Mouse (Mus musculus): ENCODE results near the gene Pak4.

- TF ChIP-seq CTCF (IDR thresholded peaks at IDR 0.05; ENCODE audit: control insufficient read depth, insufficient read depth, insufficient read length), result no peak
- TF ChIP-seq MAX (IDR thresholded peaks at IDR 0.05), result no peak
- no peak for TF ChIP-seq MYOG (IDR thresholded peaks at IDR 0.05; ENCODE audit: control insufficient read depth, extremely low read depth, insufficient read length)
- TF ChIP-seq CEBPB (IDR thresholded peaks at IDR 0.05; ENCODE audit: low read depth), result no peak
- no peak for TF ChIP-seq MYOD1 (IDR thresholded peaks at IDR 0.05; ENCODE audit: control insufficient read depth, insufficient read length, low read depth)
- TF ChIP-seq USF1 (IDR thresholded peaks at IDR 0.05; ENCODE audit: low read depth), result no peak
- no peak for TF ChIP-seq FOSL1 (IDR thresholded peaks at IDR 0.05; ENCODE audit: insufficient read depth, low read length, poor library complexity, severe bottlenecking)
These were observed 22.4 kb downstream of the Pak4 start for GRCm38 (mm10) chr7:28575597-28575996.
